Mouse (Mus musculus) right cerebral cortex, postnatal 36 days (tissue): ENCODE measurements around the gene Galns.
"Not testable (repeated sequence)": the region's sequence is repeated elsewhere in the genome, so short reads cannot be mapped to it uniquely, and the experiment has no call there.

Experiments
- DNase-seq, 2 experiments: peaks; one replicate each; pipeline ENCODE4 v3.0.0; 2022; ENCODE audit warnings: low spot score in 2 of 2, mixed read lengths in 1 of 2

Galns gene

GRCm38 (mm10) chr8:122635878-122636802 lies 24.9 kb upstream of the Galns start:
- DNase-seq = no peak

- DNase-seq = no peak
Observed at GRCm38 (mm10) chr8:122633205-122633604, 21.9 kb upstream of the Galns start.

- DNase-seq = not testable (repeated sequence)
Observed at GRCm38 (mm10) chr8:122632134-122632533, 20.9 kb upstream of the Galns start.

GRCm38 (mm10) chr8:122630696-122631095 lies 19.4 kb upstream of the Galns start:
- DNase-seq = no peak

- no peak for DNase-seq
Observed at GRCm38 (mm10) chr8:122629388-122629787, 18.1 kb upstream of the Galns start.

- no peak for DNase-seq
Observed at GRCm38 (mm10) chr8:122626896-122627295, 15.6 kb upstream of the Galns start.

GRCm38 (mm10) chr8:122625811-122626210 lies 14.5 kb upstream of the Galns start:
- no peak for DNase-seq

- no peak for DNase-seq
Observed at GRCm38 (mm10) chr8:122624653-122625052, 13.4 kb upstream of the Galns start.

- DNase-seq = no peak
Observed at GRCm38 (mm10) chr8:122623844-122624642, 12.8 kb upstream of the Galns start.

- no peak for DNase-seq
Observed at GRCm38 (mm10) chr8:122622727-122623126, 11.5 kb upstream of the Galns start, which contains the start of gene Pabpn1l. Gene Pabpn1l (minus strand): TSS chr8:122622739.

GRCm38 (mm10) chr8:122620446-122620845 lies 9.2 kb upstream of the Galns start:
- no peak for DNase-seq

- no peak for DNase-seq
Observed at GRCm38 (mm10) chr8:122618660-122619378, 7.6 kb upstream of the Galns start.

- DNase-seq = no peak
Observed at GRCm38 (mm10) chr8:122617947-122618546, 6.8 kb upstream of the Galns start.

GRCm38 (mm10) chr8:122616181-122616905 lies 5.1 kb upstream of the Galns start:
- DNase-seq = no peak

- no peak for DNase-seq
Observed at GRCm38 (mm10) chr8:122610612-122611277, 518 bp downstream of the Galns start.

GRCm38 (mm10) chr8:122610209-122610608 lies 1.1 kb downstream of the Galns start:
- DNase-seq = no peak

- no peak for DNase-seq
Observed at GRCm38 (mm10) chr8:122606810-122607209, 4.5 kb downstream of the Galns start.

- no peak for DNase-seq
Observed at GRCm38 (mm10) chr8:122605367-122605766, 5.9 kb downstream of the Galns start.

- DNase-seq = no peak
Observed at GRCm38 (mm10) chr8:122604640-122605039, 6.6 kb downstream of the Galns start.

- DNase-seq = no peak
Observed at GRCm38 (mm10) chr8:122600666-122601065, 10.6 kb downstream of the Galns start.
